Mouse (Mus musculus) G1E (cell line): Measurements from ENCODE around the gene Hsf2bp. TPM values are rescaled to one million over a fixed set of nuclear protein-coding genes. Genes with fewer than 3 reads are reported as not detected.

Experiments used
- ATAC-seq: 2 replicates; pipeline ENCODE4 v1.8.0; 2016; ENCODE audit warnings: mild to moderate bottlenecking; ENCODE audit not compliant: insufficient number of reproducible peaks, poor library complexity, low FRiP score, severe bottlenecking; ENCODE audit errors: extremely low read depth
- DNase-seq: peaks from one replicate; pipeline ENCODE4 v3.0.0; 2012; ENCODE audit warnings: low spot score
- H3K27me3 ChIP-seq: 2 replicates; pipeline ENCODE4 v1.6.1; 2012; ENCODE audit warnings: mild to moderate bottlenecking, low read length, inconsistent platforms; ENCODE audit not compliant: insufficient read depth
- H3K36me3 ChIP-seq: replicated peaks from 2 replicates; pipeline ENCODE3; 2012; ENCODE audit warnings: mild to moderate bottlenecking, inconsistent platforms
- H3K4me1 ChIP-seq: 2 replicates; pipeline ENCODE4 v1.6.1; 2012; ENCODE audit warnings: low read depth, low read length, inconsistent platforms, mixed read lengths; ENCODE audit not compliant: insufficient read depth
- H3K4me3 ChIP-seq: 2 replicates; pipeline ENCODE4 v1.5.1; 2012; ENCODE audit warnings: low read depth, mild to moderate bottlenecking, inconsistent platforms, low read length, moderate library complexity, mixed read lengths
- H3K9me3 ChIP-seq: replicated peaks from 2 replicates; pipeline ENCODE4 v1.6.1; 2012; ENCODE audit warnings: inconsistent platforms
- CTCF ChIP-seq: IDR thresholded peaks from 2 replicates; pipeline ENCODE4 v1.5.1; 2012; ENCODE audit warnings: low read depth, low read length, inconsistent platforms, mixed read lengths
- GATA1 ChIP-seq: IDR thresholded peaks from 2 replicates; pipeline ENCODE4 v1.6.1; 2012; ENCODE audit warnings: borderline replicate concordance, low read length, inconsistent platforms, mixed read lengths
- GATA2 ChIP-seq: IDR thresholded peaks from 2 replicates; pipeline ENCODE4 v1.6.1; 2012; ENCODE audit warnings: low read depth, low read length, inconsistent platforms, borderline replicate concordance
- POLR2AphosphoS5 ChIP-seq: IDR thresholded peaks from 2 replicates; pipeline ENCODE4 v1.6.1; 2012; ENCODE audit warnings: low read depth, low read length, inconsistent platforms; ENCODE audit not compliant: insufficient replicate concordance
- TAL1 ChIP-seq: conservative IDR thresholded peaks from 2 replicates; pipeline ENCODE4 v1.6.1; 2012; ENCODE audit warnings: low read depth, low read length, inconsistent platforms, mixed read lengths
- polyA plus RNA-seq: library from polyadenylated mRNA; stranded (reverse); fragments of >175 nt; gene quantifications from 2 replicates; pipeline ENCODE4 v1.2.3, GENCODE M21; 2012
- total RNA-seq, 2 experiments: library from RNA; stranded (forward) in 1 of 2; stranded (reverse) in 1 of 2; fragments of 200-1000 nt in 1 of 2; fragments of >200 nt in 1 of 2; fragmentation: Nextera tagmentation in 1 of 2; gene quantifications; 2 replicates each; pipeline ENCODE4 v1.2.3; 2014 to 2017

Gene Hsf2bp
- total and polyA plus RNA-seq, 3 experiments, result not detected

- H3K4me3 ChIP-seq, result no peak overlapping the region
- no peaks in the 10 kb centered on the region for H3K4me1 ChIP-seq
- no peak for ATAC-seq
- H3K27me3 ChIP-seq, result peaks cover 7% of the 10 kb centered on the region
- no peak for DNase-seq
- H3K36me3 ChIP-seq, result no peaks in the 10 kb centered on the region
- no peaks in the 10 kb centered on the region for H3K9me3 ChIP-seq
- TF ChIP-seq POLR2AphosphoS5 (no peak), TAL1 (no peak), CTCF (no peak), GATA2 (no peak), GATA1 (no peak)
These were observed 37.8 kb downstream of the Hsf2bp start for GRCm38 (mm10) chr17:31998351-31998750.

- Histone ChIP-seq H3K9me3 (no peaks in the 10 kb centered on the region), H3K4me1 (no peaks in the 10 kb centered on the region), H3K27me3 (peaks cover 7% of the 10 kb centered on the region), H3K4me3 (no peak overlapping the region), H3K36me3 (no peaks in the 10 kb centered on the region)
- TF ChIP-seq GATA1 (no peak), GATA2 (no peak), CTCF (no peak), TAL1 (no peak), POLR2AphosphoS5 (no peak)
- ATAC-seq, result no peak
- DNase-seq, result no peak
These were observed 39.8 kb downstream of the Hsf2bp start for GRCm38 (mm10) chr17:31996331-31996730.

GRCm38 (mm10) chr17:31995784-31996183, 40.4 kb downstream of the Hsf2bp start:
- Histone ChIP-seq H3K4me3 (no peak overlapping the region), H3K4me1 (no peaks in the 10 kb centered on the region), H3K36me3 (no peaks in the 10 kb centered on the region), H3K27me3 (peaks cover 7% of the 10 kb centered on the region), H3K9me3 (no peaks in the 10 kb centered on the region)
- TF ChIP-seq TAL1 (no peak), POLR2AphosphoS5 (no peak)
- ATAC-seq (no peak), DNase-seq (no peak)

GRCm38 (mm10) chr17:31994132-31994531, 42.0 kb downstream of the Hsf2bp start:
- no peaks in the 10 kb centered on the region for H3K36me3 ChIP-seq
- H3K4me3 ChIP-seq, result no peak overlapping the region
- DNase-seq (no peak), ATAC-seq (no peak)
- no peaks in the 10 kb centered on the region for H3K9me3 ChIP-seq
- H3K4me1 ChIP-seq, result no peaks in the 10 kb centered on the region
- peaks cover 10% of the 10 kb centered on the region for H3K27me3 ChIP-seq
- TF ChIP-seq POLR2AphosphoS5 (no peak), GATA1 (no peak), CTCF (no peak), TAL1 (no peak), GATA2 (no peak)

GRCm38 (mm10) chr17:31993354-31993753, 42.8 kb downstream of the Hsf2bp start:
- no peaks in the 10 kb centered on the region for H3K36me3 ChIP-seq
- TF ChIP-seq CTCF, result no peak
- no peak for TF ChIP-seq GATA2
- TF ChIP-seq POLR2AphosphoS5, result no peak
- TF ChIP-seq TAL1, result no peak
- no peak for TF ChIP-seq GATA1
- ATAC-seq, result no peak
- no peaks in the 10 kb centered on the region for H3K9me3 ChIP-seq
- H3K4me3 ChIP-seq, result no peak overlapping the region
- no peak for DNase-seq
- H3K4me1 ChIP-seq, result no peaks in the 10 kb centered on the region
- H3K27me3 ChIP-seq, result peaks cover 6% of the 10 kb centered on the region

GRCm38 (mm10) chr17:31992004-31992403, 44.1 kb downstream of the Hsf2bp start:
- ATAC-seq (no peak), DNase-seq (no peak)
- Histone ChIP-seq H3K9me3 (no peaks in the 10 kb centered on the region), H3K4me1 (no peaks in the 10 kb centered on the region), H3K4me3 (no peak overlapping the region), H3K36me3 (no peaks in the 10 kb centered on the region), H3K27me3 (peaks cover 12% of the 10 kb centered on the region)
- no peak for TF ChIP-seq GATA1
- TF ChIP-seq POLR2AphosphoS5, result no peak
- TF ChIP-seq TAL1, result no peak
- TF ChIP-seq CTCF, result no peak
- TF ChIP-seq GATA2, result no peak

GRCm38 (mm10) chr17:31989035-31989434, 47.1 kb downstream of the Hsf2bp start:
- no peak for ATAC-seq
- Histone ChIP-seq H3K4me1 (no peaks in the 10 kb centered on the region), H3K4me3 (no peak overlapping the region), H3K27me3 (peaks cover 16% of the 10 kb centered on the region), H3K36me3 (no peaks in the 10 kb centered on the region), H3K9me3 (no peaks in the 10 kb centered on the region)
- TF ChIP-seq POLR2AphosphoS5, result no peak
- TF ChIP-seq GATA1, result no peak
- TF ChIP-seq TAL1, result no peak
- TF ChIP-seq CTCF, result no peak
- TF ChIP-seq GATA2, result no peak
- DNase-seq, result no peak
